Mouse (Mus musculus) adrenal gland, adult 10 weeks (tissue): ENCODE measurements around the gene Aqp2. TPM values are rescaled to one million over a fixed set of nuclear protein-coding genes. Genes with fewer than 3 reads are reported as not detected.

Source experiments
- polyA plus RNA-seq: library from polyadenylated mRNA; stranded (reverse); fragments of 350-450 nt; fragmentation: Illumina TruSeq; extraction: RNeasy Lipid Tissue Mini Kit (QIAGEN cat#74804); gene quantifications from one replicate; pipeline ENCODE4 v1.2.3, GENCODE M21; 2014; ENCODE audit warnings: low read depth, low replicate concordance

The Aqp2 gene
- not detected for polyA plus RNA-seq

GRCm38 (mm10) chr15:99578802-99579485 is at the start of gene Aqp2:
Gene Aqp2, plus strand, starts transcription at chr15:99579055.

GRCm38 (mm10) chr15:99590429-99591084 is 11.7 kb downstream of the Aqp2 start, which contains the start of gene Aqp5:
Gene Aqp5, plus strand, starts transcription at chr15:99590782.

GRCm38 (mm10) chr15:99600986-99601822 is 22.3 kb downstream of the Aqp2 start, which contains the start of gene Aqp6:
Gene Aqp6, plus strand, starts transcription at chr15:99601400.

Other genes starting within 250 kb of the Aqp2 start
- 3.0 TPM for gene Fmnl3, start 208.6 kb upstream of the Aqp2 start, polyA plus RNA-seq
- gene Tmbim6, start 186.2 kb upstream of the Aqp2 start, polyA plus RNA-seq, result 303 TPM
- 0.52 TPM for gene Nckap5l, start 121.3 kb upstream of the Aqp2 start, polyA plus RNA-seq
- gene Bcdin3d, start 104.3 kb upstream of the Aqp2 start, polyA plus RNA-seq, result 0.99 TPM
- 2.4 TPM for gene Faim2, start 50.9 kb upstream of the Aqp2 start, polyA plus RNA-seq
- gene Aqp5, start 11.7 kb downstream of the Aqp2 start, polyA plus RNA-seq, result not detected
- gene Aqp6, start 22.3 kb downstream of the Aqp2 start, polyA plus RNA-seq, result not detected
- 6.4 TPM for gene Racgap1, start 72.6 kb downstream of the Aqp2 start, polyA plus RNA-seq
- 0.29 TPM for gene Asic1, start 91.3 kb downstream of the Aqp2 start, polyA plus RNA-seq
- 10.0 TPM for gene Smarcd1, start 123.1 kb downstream of the Aqp2 start, polyA plus RNA-seq
- gene Gm17349, start 126.4 kb downstream of the Aqp2 start, polyA plus RNA-seq, result not detected
- gene Gpd1, start 138.5 kb downstream of the Aqp2 start, polyA plus RNA-seq, result 18.1 TPM
- gene Cox14, start 146.6 kb downstream of the Aqp2 start, polyA plus RNA-seq, result 50.7 TPM
- gene Cers5, start 193.8 kb downstream of the Aqp2 start, polyA plus RNA-seq, result 77.7 TPM